Mouse (Mus musculus) neutrophil, adult 65 days (primary cell): Measurements from ENCODE around the gene Gm49388. TPM values are rescaled to one million over a fixed set of nuclear protein-coding genes. Genes with fewer than 3 reads are reported as not detected.

Experiments
- total RNA-seq: library from RNA; stranded (reverse); gene quantifications from 2 replicates; pipeline ENCODE4 v1.2.4, GENCODE M21; 2023

Gene Gm49388
- total RNA-seq = 3.8 TPM in 1 of 2 replicates, not detected in the other

DNA sequence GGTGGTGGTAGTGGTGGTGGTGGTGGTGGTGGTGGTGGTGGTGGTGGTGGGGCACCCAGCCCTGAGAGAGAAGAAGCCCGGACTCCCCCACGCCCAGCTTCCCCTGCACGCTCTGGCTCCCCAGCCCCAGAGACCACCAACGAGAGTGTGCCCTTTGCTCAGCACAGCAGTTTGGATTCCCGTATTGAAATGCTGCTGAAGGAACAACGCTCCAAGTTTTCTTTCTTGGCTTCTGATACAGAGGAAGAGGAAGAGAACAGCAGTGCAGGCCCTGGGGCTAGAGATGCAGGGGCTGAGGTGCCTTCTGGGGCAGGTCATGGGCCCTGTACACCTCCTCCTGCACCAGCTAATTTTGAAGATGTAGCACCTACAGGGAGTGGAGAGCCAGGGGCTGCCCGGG is at the start of gene Gm49388:
Gene Gm49388 (plus strand): TSS at position 301 of the 400 bp plus-strand sequence.

DNA sequence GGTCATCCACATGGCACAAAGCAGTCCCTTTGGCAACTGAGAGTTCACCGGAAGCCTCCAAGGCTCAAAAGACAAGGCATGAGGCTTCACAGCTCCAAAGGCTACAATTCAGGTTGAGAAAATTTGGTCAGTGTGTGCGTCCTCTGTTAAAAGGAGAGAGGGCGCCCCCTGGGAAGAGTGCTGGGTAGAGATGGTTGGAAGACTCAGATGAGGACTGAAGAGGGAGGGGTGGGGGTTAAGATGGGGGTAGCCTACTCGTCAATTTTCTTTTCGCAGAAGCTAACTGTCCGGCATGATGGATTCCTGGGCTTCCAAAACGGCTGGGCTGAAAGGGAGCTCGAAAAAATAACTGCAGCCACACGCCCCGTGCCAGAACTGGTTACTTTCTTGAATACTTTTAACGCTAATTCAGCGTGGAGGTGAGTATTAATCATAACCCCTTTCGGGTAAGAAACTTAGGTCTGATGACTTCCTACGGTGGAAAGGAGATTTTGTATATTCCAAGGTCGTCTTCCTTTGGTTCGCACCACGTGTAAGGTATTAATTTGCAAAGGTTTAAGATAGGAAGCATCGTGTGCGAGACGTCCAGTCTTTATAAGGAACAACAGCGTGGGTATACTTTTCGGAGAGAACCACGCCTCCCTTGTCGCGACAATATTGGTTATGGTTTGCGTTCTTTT is 40.9 kb upstream of the Gm49388 start, which contains the start of gene Fbxl19:
Gene Fbxl19 (plus strand): TSS at position 178 of the 680 bp plus-strand sequence.

DNA sequence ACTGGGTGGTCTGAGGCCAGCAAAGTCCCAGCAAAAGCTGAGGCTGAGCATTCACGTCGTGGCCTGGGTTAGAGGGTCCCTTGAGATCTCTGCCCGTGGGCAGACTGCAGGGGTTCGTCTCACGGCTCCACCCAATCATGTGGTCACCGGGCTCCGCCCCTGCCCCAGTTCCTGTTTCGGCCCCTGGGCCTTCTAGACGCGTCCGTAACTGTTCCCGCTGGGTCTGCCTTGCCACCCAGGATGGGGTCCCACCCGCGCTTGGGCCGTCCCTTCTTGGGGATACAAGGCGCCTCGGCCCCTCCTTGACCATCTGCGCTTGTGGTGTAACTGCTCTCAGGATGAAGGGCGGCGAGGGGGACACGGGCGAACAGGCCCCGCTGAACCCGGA is 15.8 kb upstream of the Gm49388 start, which contains the start of gene Orai3:
Gene Orai3 (plus strand): TSS at position 165 of the 388 bp plus-strand sequence.

DNA sequence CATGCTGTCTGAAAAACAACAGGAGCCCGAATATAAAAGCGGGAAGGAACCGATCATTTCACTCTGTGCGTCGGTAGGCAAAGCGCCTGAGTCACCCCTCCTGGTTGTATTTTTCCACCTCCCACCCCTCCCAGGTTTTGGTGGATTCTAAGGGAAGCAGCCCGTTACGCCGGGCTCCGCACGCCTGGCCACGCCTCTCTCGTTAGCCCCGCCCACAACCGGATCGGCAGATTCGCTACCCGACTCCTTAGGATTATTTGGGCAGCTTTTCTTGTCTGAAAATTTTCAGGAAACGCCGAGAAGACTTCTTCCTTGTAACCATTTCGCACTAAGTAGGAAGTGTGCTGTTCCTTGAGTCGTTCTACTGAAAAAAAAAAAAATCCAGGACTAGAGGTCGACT is 9.0 kb upstream of the Gm49388 start, which contains the start of gene Setd1a:
Gene Setd1a (plus strand): TSS at position 245 of the 400 bp plus-strand sequence.

DNA sequence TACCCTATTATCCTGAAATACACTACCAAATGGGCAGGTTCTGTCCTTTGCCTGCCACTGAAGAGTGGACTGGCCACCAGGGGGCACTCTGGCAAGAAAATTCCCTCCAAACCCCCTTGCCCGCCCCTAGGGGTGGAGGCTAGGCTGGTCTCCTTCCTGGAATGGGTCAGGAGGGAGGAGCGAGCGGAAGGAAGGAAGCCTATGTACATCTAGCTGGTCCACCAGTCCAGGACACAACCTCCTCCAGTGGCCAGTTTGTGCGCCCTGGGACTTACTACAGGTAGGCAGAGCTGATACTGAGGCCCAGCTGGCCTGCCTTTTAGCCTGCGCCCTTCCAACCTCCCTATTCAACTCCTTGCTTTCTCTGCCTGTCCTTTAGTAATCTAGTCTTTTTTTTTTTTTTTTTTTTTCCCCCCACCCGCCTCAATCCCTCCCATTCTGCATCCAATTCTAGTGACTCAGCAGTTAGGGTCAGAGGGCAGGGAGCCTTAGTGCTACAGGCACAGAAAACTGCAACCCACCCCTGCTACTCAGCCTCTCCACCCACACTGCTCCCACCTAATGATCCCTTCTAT is 15.1 kb downstream of the Gm49388 start, which contains the start of gene Hsd3b7:
Gene Hsd3b7 (plus strand): TSS at position 170 of the 575 bp plus-strand sequence.

DNA sequence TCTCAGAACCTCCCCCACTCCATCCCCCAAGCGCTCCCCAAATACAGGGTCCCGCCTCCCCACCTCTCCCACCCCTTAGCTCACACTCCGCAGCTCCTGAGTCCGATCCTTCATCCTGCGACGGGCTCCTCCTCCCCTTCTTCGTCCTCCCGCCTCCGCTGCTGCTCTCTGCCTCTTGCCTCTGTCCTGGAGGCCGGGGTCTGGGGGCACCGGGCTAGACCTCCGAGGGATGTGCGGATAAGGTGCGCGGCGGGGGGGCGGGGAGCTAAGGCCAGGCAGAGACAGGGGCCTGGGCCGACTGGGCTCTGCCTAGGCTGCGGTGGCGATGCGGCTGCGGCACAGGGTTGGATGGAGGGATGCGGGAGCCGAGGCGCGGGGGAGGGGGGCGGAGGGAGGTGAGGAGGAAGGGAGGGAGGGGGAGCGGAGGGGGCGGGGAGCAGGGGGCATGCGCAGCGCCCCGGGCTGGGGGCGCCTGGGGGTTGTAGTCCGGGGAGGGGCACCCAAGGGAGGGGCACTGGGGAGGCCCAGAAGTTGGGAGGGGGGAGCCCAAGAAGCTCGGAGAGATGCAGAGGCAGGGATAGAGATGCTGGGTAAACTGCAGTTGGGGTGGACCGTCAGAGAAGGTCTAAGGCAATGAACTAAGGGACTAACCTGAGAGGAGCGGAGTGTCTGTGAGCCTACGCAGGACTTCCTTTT is 38.9 kb downstream of the Gm49388 start, which contains the start of the genes Stx4a and Stx1b:
Gene Stx4a (plus strand): TSS at position 119 of the 696 bp plus-strand sequence.
Gene Stx1b (minus strand): TSS at position 374 of the 696 bp plus-strand sequence.

Other genes starting within 250 kb of the Gm49388 start
- not detected in 2 replicates for gene Tmem265, start 224.2 kb upstream of the Gm49388 start, total RNA-seq
- gene Phkg2, start 212.3 kb upstream of the Gm49388 start, total RNA-seq = 132 and 168 TPM in 2 replicates
- 18.5 and 19.6 TPM in 2 replicates for gene Ccdc189, start 197.0 kb upstream of the Gm49388 start, total RNA-seq
- gene Rnf40, start 196.8 kb upstream of the Gm49388 start, total RNA-seq = 199 and 280 TPM in 2 replicates
- gene Zfp629, start 169.8 kb upstream of the Gm49388 start, total RNA-seq = 2.6 and 2.7 TPM in 2 replicates
- 26.0 and 31.1 TPM in 2 replicates for gene Bcl7c, start 76.7 kb upstream of the Gm49388 start, total RNA-seq
- not detected in 2 replicates for gene Ctf1, start 72.9 kb upstream of the Gm49388 start, total RNA-seq
- gene Ctf2, start 53.4 kb upstream of the Gm49388 start, total RNA-seq = not detected in 2 replicates
- 5.9 and 7.9 TPM in 2 replicates for gene Fbxl19, start 41.1 kb upstream of the Gm49388 start, total RNA-seq
- gene Orai3, start 15.8 kb upstream of the Gm49388 start, total RNA-seq = 21.4 and 28.6 TPM in 2 replicates
- gene Setd1a, start 8.9 kb upstream of the Gm49388 start, total RNA-seq = 31.3 and 40.4 TPM in 2 replicates
- 9.7 and 10.8 TPM in 2 replicates for gene Hsd3b7, start 15.0 kb downstream of the Gm49388 start, total RNA-seq
- gene Stx4a, start 38.7 kb downstream of the Gm49388 start, total RNA-seq = 55.8 and 70.3 TPM in 2 replicates
- not detected in 2 replicates for gene Stx1b, start 38.9 kb downstream of the Gm49388 start, total RNA-seq
- 33.1 and 38.1 TPM in 2 replicates for gene Zfp646, start 90.6 kb downstream of the Gm49388 start, total RNA-seq
- 4.7 and 7.5 TPM in 2 replicates for gene Zfp668, start 91.2 kb downstream of the Gm49388 start, total RNA-seq
- gene Prss53, start 105.4 kb downstream of the Gm49388 start, total RNA-seq = not detected in 2 replicates
- gene Gm21974, start 109.8 kb downstream of the Gm49388 start, total RNA-seq = not detected in 2 replicates
- gene Vkorc1, start 110.0 kb downstream of the Gm49388 start, total RNA-seq = 7.5 and 8.1 TPM in 2 replicates
- gene Bckdk, start 118.5 kb downstream of the Gm49388 start, total RNA-seq = 26.7 and 28.4 TPM in 2 replicates
- 15.5 and 18.0 TPM in 2 replicates for gene Kat8, start 126.9 kb downstream of the Gm49388 start, total RNA-seq
- gene Prss8, start 144.5 kb downstream of the Gm49388 start, total RNA-seq = not detected in 2 replicates
- 0.79 and 2.1 TPM in 2 replicates for gene Prss36, start 161.1 kb downstream of the Gm49388 start, total RNA-seq
- 510 and 553 TPM in 2 replicates for gene Fus, start 181.8 kb downstream of the Gm49388 start, total RNA-seq
- gene Pycard, start 208.3 kb downstream of the Gm49388 start, total RNA-seq = 46.4 and 70.4 TPM in 2 replicates
- 0.48 and 0.88 TPM in 2 replicates for gene Trim72, start 218.3 kb downstream of the Gm49388 start, total RNA-seq